Mouse (Mus musculus) midbrain, postnatal 0 days (tissue): ENCODE measurements around the gene Cdc42. TPM values are rescaled to one million over a fixed set of nuclear protein-coding genes. Genes with fewer than 3 reads are reported as not detected.

Experiments used
- ATAC-seq: fragments of 200-750 bp; cut with Nextera tagmentation; 2 replicates; pipeline ENCODE4 v1.8.0; 2017; ENCODE audit warnings: moderate number of reproducible peaks, mild to moderate bottlenecking, moderate TSS enrichment, moderate library complexity; ENCODE audit not compliant: low FRiP score
- DNase-seq: peaks from one replicate; pipeline ENCODE4 v3.0.0-alpha.2; 2015; ENCODE audit warnings: low spot score
- H3K27ac ChIP-seq: fragments of 300-500 bp; sonication (generic); 2 replicates; pipeline ENCODE4 v1.5.1; 2014; ENCODE audit warnings: low read depth, mild to moderate bottlenecking, low read length, mixed read lengths
- H3K27me3 ChIP-seq: fragments of 300-500 bp; sonication (generic); 2 replicates; pipeline ENCODE4 v1.6.1; 2014; ENCODE audit warnings: low read length, control low read depth, mixed read lengths; ENCODE audit not compliant: insufficient read depth
- H3K36me3 ChIP-seq: fragments of 300-500 bp; sonication (generic); 2 replicates; pipeline ENCODE4 v1.6.1; 2014; ENCODE audit warnings: low read length, control low read depth, mixed read lengths; ENCODE audit not compliant: insufficient read depth
- H3K4me1 ChIP-seq: fragments of 300-500 bp; sonication (generic); 2 replicates; pipeline ENCODE4 v1.6.1; 2014; ENCODE audit warnings: mild to moderate bottlenecking, control low read depth, antibody characterized with exemption, low read length, mixed read lengths; ENCODE audit not compliant: insufficient read depth
- H3K4me2 ChIP-seq: fragments of 300-500 bp; sonication (generic); 2 replicates; pipeline ENCODE4 v1.6.1; 2014; ENCODE audit warnings: low read depth, mild to moderate bottlenecking, low read length, mixed read lengths; ENCODE audit not compliant: poor library complexity, severe bottlenecking
- H3K4me3 ChIP-seq: fragments of 300-500 bp; sonication (generic); 2 replicates; pipeline ENCODE4 v1.5.1; 2014; ENCODE audit warnings: low read depth, mild to moderate bottlenecking, low read length, moderate library complexity
- H3K9ac ChIP-seq: fragments of 300-500 bp; sonication (generic); replicated peaks from 2 replicates; pipeline ENCODE4 v1.6.1; 2014; ENCODE audit warnings: mild to moderate bottlenecking, low read length, moderate library complexity, mixed read lengths; ENCODE audit not compliant: poor library complexity, severe bottlenecking
- H3K9me3 ChIP-seq: fragments of 300-500 bp; sonication (generic); 2 replicates; pipeline ENCODE4 v1.6.1; 2016; ENCODE audit warnings: low read length, control low read depth
- CTCF ChIP-seq: IDR thresholded peaks from 2 replicates; pipeline ENCODE4 v1.5.1; 2016; ENCODE audit warnings: antibody characterized with exemption, mild to moderate bottlenecking
- WGBS: fragments of 180-500 bp; shearing (Covaris S2); extraction: QIAGEN DNeasy Blood & Tissue Kit; methylation state at CpG from one replicate; pipeline ENCODE4 v1.1.7; 2014; 5-methylcytosine and 5-hydroxymethylcytosine counted together
- polyA plus RNA-seq: library from polyadenylated mRNA; unstranded; fragments of >200 nt; fragmentation: Nextera tagmentation; extraction: Ambion mirVana; gene quantifications from 2 replicates; pipeline ENCODE4 v1.2.1, GENCODE M21; 2015
- total RNA-seq: library from RNA; depleted of rRNA; stranded (reverse); fragments of >200 nt; gene quantifications from 2 replicates; pipeline ENCODE4 v1.2.3, GENCODE M21; 2014

The Cdc42 gene
- total and polyA plus RNA-seq, 2 experiments from 2014 or later = 583 to 1,182 TPM

- no peak for ATAC-seq
- no peak for DNase-seq
- 75% methylated on average over 2 of the region's 2 CpGs for WGBS
Measured at GRCm38 (mm10) chr4:137315061-137315460, 42.5 kb downstream of the Cdc42 start.

DNA sequence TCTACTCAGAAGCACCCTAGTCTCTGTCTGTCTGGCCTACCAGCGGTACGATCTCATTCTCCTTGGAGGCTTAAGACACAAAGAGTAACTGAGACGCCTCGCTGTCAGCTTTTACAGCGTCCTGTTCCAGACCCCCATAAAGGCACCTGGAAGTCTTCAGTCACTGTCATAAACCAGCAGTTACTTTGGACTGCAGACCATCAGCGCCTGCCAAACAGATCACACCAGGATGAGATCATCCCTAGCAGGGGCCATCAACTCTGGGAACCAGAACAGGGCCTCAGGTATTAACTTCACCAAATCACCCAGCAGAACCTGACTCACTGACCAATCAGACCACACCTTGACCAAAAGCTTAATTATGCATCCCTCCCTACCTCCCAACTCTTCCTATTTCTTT is 43.0 kb downstream of the Cdc42 start:
- H3K27ac ChIP-seq = no peak overlapping the region
- no peak overlapping the region for H3K4me3 ChIP-seq
- TF ChIP-seq CTCF = no peak
- no peak overlapping the region for H3K9ac ChIP-seq
- H3K27me3 ChIP-seq = no peaks in the 10 kb centered on the region
- DNase-seq (no peak), ATAC-seq (no peak)
- H3K4me1 ChIP-seq = no peaks in the 10 kb centered on the region
- WGBS = 65% methylated on average over 6 of the region's 6 CpGs
- no peak overlapping the region for H3K4me2 ChIP-seq
- no peaks in the 10 kb centered on the region; the same call in 1 of the 2 replicates for H3K36me3 ChIP-seq
- no peaks in the 10 kb centered on the region for H3K9me3 ChIP-seq

More at GRCm38 (mm10) chr4:137315061-137315460, 42.5 kb downstream of the Cdc42 start:
- TF ChIP-seq CTCF = no peak
- Histone ChIP-seq H3K9ac (no peak overlapping the region), H3K27me3 (no peaks in the 10 kb centered on the region), H3K9me3 (no peaks in the 10 kb centered on the region), H3K4me3 (no peak overlapping the region), H3K27ac (no peak overlapping the region), H3K36me3 (no peaks in the 10 kb centered on the region; the same call in 1 of the 2 replicates), H3K4me2 (no peak overlapping the region), H3K4me1 (no peaks in the 10 kb centered on the region)

- Histone ChIP-seq H3K27ac (no peak overlapping the region), H3K4me3 (no peak overlapping the region), H3K36me3 (no peaks in the 10 kb centered on the region), H3K4me1 (no peaks in the 10 kb centered on the region), H3K27me3 (no peaks in the 10 kb centered on the region), H3K4me2 (no peak overlapping the region), H3K9me3 (no peaks in the 10 kb centered on the region), H3K9ac (no peak overlapping the region)
- DNase-seq (peak; percentile 67), ATAC-seq (no peak)
- WGBS = 50% methylated on average over 2 of the region's 2 CpGs
- peak; percentile 67 for TF ChIP-seq CTCF
Measured at GRCm38 (mm10) chr4:137313511-137313910, 44.0 kb downstream of the Cdc42 start.

DNA sequence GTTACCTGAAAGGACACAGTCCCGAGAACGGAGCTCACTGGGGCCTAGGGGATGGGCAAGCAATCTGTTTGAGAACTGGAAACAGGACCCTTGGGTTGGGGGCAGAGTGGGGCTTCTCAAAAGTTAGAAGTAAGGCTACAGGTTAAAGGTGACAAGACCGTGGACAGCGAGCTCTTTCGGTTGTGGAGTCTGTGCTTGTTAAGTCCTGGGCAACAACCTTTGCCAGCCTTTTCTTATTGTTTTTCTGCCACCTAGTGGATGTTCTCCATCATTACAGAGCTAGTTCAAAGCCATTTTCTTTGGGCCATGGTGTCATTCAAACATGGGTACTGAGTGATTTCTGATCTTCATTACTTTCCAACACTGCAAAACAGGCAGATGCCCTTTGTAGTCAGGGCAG is 49.1 kb downstream of the Cdc42 start:
- 43% methylated on average over 5 of the region's 5 CpGs for WGBS
- DNase-seq = peak; percentile 80
- H3K36me3 ChIP-seq = no peaks in the 10 kb centered on the region

GRCm38 (mm10) chr4:137306991-137307706 is 50.4 kb downstream of the Cdc42 start:
- H3K27me3 ChIP-seq = no peaks in the 10 kb centered on the region
- H3K27ac ChIP-seq = no peak overlapping the region
- ATAC-seq = no peak
- H3K4me2 ChIP-seq = no peak overlapping the region
- no peak for DNase-seq
- H3K4me1 ChIP-seq = 0 out of 2 replicates have a peak, but pooled peaks cover 3% of the 10 kb centered on the region
- H3K9ac ChIP-seq = no peak overlapping the region
- no peak for TF ChIP-seq CTCF
- no peak overlapping the region for H3K4me3 ChIP-seq
- 74% methylated on average over 19 of the region's 19 CpGs for WGBS
- no peaks in the 10 kb centered on the region for H3K36me3 ChIP-seq
- no peaks in the 10 kb centered on the region for H3K9me3 ChIP-seq

More for the DNA sequence above, 49.1 kb downstream of the Cdc42 start:
- peak; percentile 87 for TF ChIP-seq CTCF
- Histone ChIP-seq H3K4me2 (no peak overlapping the region), H3K27me3 (no peaks in the 10 kb centered on the region), H3K27ac (no peak overlapping the region), H3K9me3 (no peaks in the 10 kb centered on the region), H3K4me1 (0 out of 2 replicates have a peak, but pooled peaks cover 3% of the 10 kb centered on the region), H3K4me3 (no peak overlapping the region), H3K9ac (no peak overlapping the region)
- no peak for ATAC-seq

DNA sequence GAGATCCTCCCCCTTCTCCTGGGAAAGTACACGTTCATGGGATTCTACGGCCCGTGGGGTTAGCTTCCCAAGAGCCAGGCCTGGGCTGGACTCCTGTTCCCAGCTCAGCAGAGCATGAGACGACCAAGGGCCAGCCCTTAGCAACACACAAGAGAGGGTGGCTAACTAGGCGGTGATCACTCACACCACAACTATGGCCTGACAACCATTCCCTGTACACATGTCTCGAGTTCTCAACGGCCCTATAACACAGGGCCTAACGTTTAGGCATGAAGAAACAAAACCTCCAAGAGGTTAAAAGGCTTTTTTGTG is 51.0 kb downstream of the Cdc42 start:
- WGBS = 51% methylated on average over 8 of the region's 8 CpGs
- no peak for ATAC-seq

More for the DNA sequence above, 51.0 kb downstream of the Cdc42 start:
- TF ChIP-seq CTCF = no peak
- no peaks in the 10 kb centered on the region for H3K27me3 ChIP-seq
- H3K4me2 ChIP-seq = no peak overlapping the region
- no peaks in the 10 kb centered on the region for H3K9me3 ChIP-seq
- DNase-seq = no peak
- H3K27ac ChIP-seq = no peak overlapping the region
- no peaks in the 10 kb centered on the region for H3K36me3 ChIP-seq
- no peak overlapping the region for H3K4me3 ChIP-seq
- 0 out of 2 replicates have a peak, but pooled peaks cover 3% of the 10 kb centered on the region for H3K4me1 ChIP-seq
- H3K9ac ChIP-seq = no peak overlapping the region
